Mouse (Mus musculus) neural tube, embryonic 15.5 days (tissue): ENCODE results near the gene Nsmce3. TPM values are rescaled to one million over a fixed set of nuclear protein-coding genes. Genes with fewer than 3 reads are reported as not detected.

Experiments
- ATAC-seq: fragments of 200-750 bp; cut with Nextera tagmentation; 2 replicates; pipeline ENCODE4 v1.8.0; 2017; ENCODE audit warnings: mild to moderate bottlenecking, moderate TSS enrichment, moderate library complexity; ENCODE audit not compliant: low FRiP score
- H3K27ac ChIP-seq: fragments of 300-500 bp; sonication (generic); replicated peaks from 2 replicates; pipeline ENCODE4 v1.5.1; 2015; ENCODE audit warnings: mild to moderate bottlenecking, inconsistent platforms
- H3K27me3 ChIP-seq: fragments of 300-500 bp; sonication (generic); replicated peaks from 2 replicates; pipeline ENCODE4 v1.6.1; 2015; ENCODE audit warnings: inconsistent platforms
- H3K36me3 ChIP-seq: fragments of 300-500 bp; sonication (generic); 2 replicates; pipeline ENCODE4 v1.6.1; 2015; ENCODE audit warnings: inconsistent platforms
- H3K4me1 ChIP-seq: fragments of 300-500 bp; sonication (generic); 2 replicates; pipeline ENCODE4 v1.6.1; 2015; ENCODE audit warnings: inconsistent platforms
- H3K4me2 ChIP-seq: fragments of 300-500 bp; sonication (generic); 2 replicates; pipeline ENCODE4 v1.6.1; 2015; ENCODE audit warnings: inconsistent platforms, mild to moderate bottlenecking, moderate library complexity
- H3K4me3 ChIP-seq: fragments of 300-500 bp; sonication (generic); replicated peaks from 2 replicates; pipeline ENCODE4 v1.5.1; 2015; ENCODE audit warnings: mild to moderate bottlenecking, inconsistent platforms
- H3K9ac ChIP-seq: fragments of 300-500 bp; sonication (generic); replicated peaks from 2 replicates; pipeline ENCODE4 v1.6.1; 2015; ENCODE audit warnings: mild to moderate bottlenecking, inconsistent platforms
- H3K9me3 ChIP-seq: fragments of 300-500 bp; sonication (generic); replicated peaks from 2 replicates; pipeline ENCODE4 v1.6.1; 2016; ENCODE audit warnings: inconsistent platforms
- WGBS: fragments of 180-500 bp; shearing (Covaris S2); methylation state at CpG from one replicate; pipeline ENCODE4 v1.1.7; 2015; ENCODE audit warnings: mixed read lengths; 5-methylcytosine and 5-hydroxymethylcytosine counted together
- polyA plus RNA-seq: library from polyadenylated mRNA; unstranded; fragments of >200 nt; fragmentation: Nextera tagmentation; extraction: Ambion mirVana; gene quantifications from 2 replicates; pipeline ENCODE4 v1.2.1, GENCODE M21; 2015

The Nsmce3 gene
- polyA plus RNA-seq, 1 experiment from 2014 or later, result 10.0 TPM

- 15% methylated on average over 5 of the region's 5 CpGs for WGBS
- no peak overlapping the region for H3K27ac ChIP-seq
- peak; percentile 63; the same call in 1 of the 2 replicates for ATAC-seq
- no peak overlapping the region for H3K4me2 ChIP-seq
- no peaks in the 10 kb centered on the region for H3K36me3 ChIP-seq
- H3K4me1 ChIP-seq, result no peaks in the 10 kb centered on the region
- no peaks in the 10 kb centered on the region for H3K27me3 ChIP-seq
- no peak overlapping the region for H3K9ac ChIP-seq
- no peaks in the 10 kb centered on the region for H3K9me3 ChIP-seq
- no peak overlapping the region for H3K4me3 ChIP-seq
Measured at GRCm38 (mm10) chr7:64830214-64830995, 42.4 kb downstream of the Nsmce3 start.

- H3K27me3 ChIP-seq, result no peaks in the 10 kb centered on the region
- H3K9me3 ChIP-seq, result no peaks in the 10 kb centered on the region
- H3K4me3 ChIP-seq, result no peak overlapping the region
- no peak for ATAC-seq
- no peaks in the 10 kb centered on the region for H3K4me1 ChIP-seq
- 88% methylated on average over 5 of the region's 5 CpGs for WGBS
- no peak overlapping the region for H3K4me2 ChIP-seq
- H3K36me3 ChIP-seq, result no peaks in the 10 kb centered on the region
- no peak overlapping the region for H3K9ac ChIP-seq
- no peak overlapping the region for H3K27ac ChIP-seq
Measured at GRCm38 (mm10) chr7:64821081-64821480, 51.7 kb downstream of the Nsmce3 start.

GRCm38 (mm10) chr7:64819683-64820082 lies 53.1 kb downstream of the Nsmce3 start:
- 79% methylated on average over 9 of the region's 9 CpGs for WGBS
- no peak overlapping the region for H3K27ac ChIP-seq
- H3K4me3 ChIP-seq, result no peak overlapping the region
- H3K27me3 ChIP-seq, result no peaks in the 10 kb centered on the region
- no peaks in the 10 kb centered on the region for H3K36me3 ChIP-seq
- H3K4me1 ChIP-seq, result no peaks in the 10 kb centered on the region
- H3K9me3 ChIP-seq, result no peaks in the 10 kb centered on the region
- no peak for ATAC-seq
- no peak overlapping the region for H3K4me2 ChIP-seq
- no peak overlapping the region for H3K9ac ChIP-seq
